Comparison of ENCODE assay signal across 10 mouse cellular contexts in genomic region chr5:131430109-131430508, GRCm38 (mm10).
DNase-seq lines count a peak whose midpoint lies in the region; ATAC-seq and TF ChIP-seq lines count a peak whose summit lies in the region.
"Had no signal": no experiment of that assay in that cellular context is flagged by ENCODE, and none has a peak within 500 bp of the region (broad histone marks: within the 10 kb centered on the region; RNA-seq: fewer than 3 reads in every experiment).

No protein-coding gene starts in this region.

- no peaks in the 10 kb centered on the region for H3K36me3 ChIP-seq in spleen, adult 2 months (ENCODE audit: control insufficient read depth, insufficient read depth, low read length)
- no peaks in the 10 kb centered on the region for H3K36me3 ChIP-seq in forebrain, postnatal 0 days (ENCODE audit: insufficient read depth)
- no peaks in the 10 kb centered on the region for H3K36me3 ChIP-seq in kidney, embryonic 16.5 days (ENCODE audit: insufficient read depth, low read length)
- no peaks in the 10 kb centered on the region for H3K36me3 ChIP-seq in liver, postnatal 0 days (replicated peaks; ENCODE audit: insufficient read depth, low read length)
- H3K36me3 ChIP-seq: embryonic facial prominence, embryonic 13.5 days; midbrain, embryonic 12.5 days had no signal

- ATAC-seq in forebrain, postnatal 0 days: peak; percentile 36; the same call in 1 of the 2 replicates
- peak; percentile 49; the same call in 1 of the 2 replicates for ATAC-seq in kidney, embryonic 16.5 days (ENCODE audit: low FRiP score, low TSS enrichment)
- no peak for ATAC-seq in liver, postnatal 0 days
- ATAC-seq in inflammation-experienced regulatory T-cells, adult 6 months: no peak

- H3K27ac ChIP-seq in spleen, adult 2 months (ENCODE audit: insufficient read depth, low read length): no peak overlapping the region
- no peak overlapping the region for H3K27ac ChIP-seq in forebrain, postnatal 0 days (ENCODE audit: low read depth, low read length)
- no peak overlapping the region for H3K27ac ChIP-seq in kidney, embryonic 16.5 days (ENCODE audit: low read length)
- H3K27ac ChIP-seq in liver, postnatal 0 days (ENCODE audit: low read depth): no peak overlapping the region
- H3K27ac ChIP-seq: embryonic facial prominence, embryonic 13.5 days; midbrain, embryonic 12.5 days had no signal

- peak; percentile 23; the same call in 1 of the 2 replicates for TF ChIP-seq CTCF in spleen, adult 2 months (IDR thresholded peaks at IDR 0.05; ENCODE audit: extremely low read depth, insufficient read depth, insufficient read length, insufficient replicate concordance)
- peak; percentile 93 for TF ChIP-seq CTCF in forebrain, postnatal 0 days (IDR thresholded peaks at IDR 0.05; ENCODE audit: low read depth)
- TF ChIP-seq CTCF in liver, postnatal 0 days (IDR thresholded peaks at IDR 0.05; ENCODE audit: low read depth): peak; percentile 76

- 26% methylated on average over 8 of the region's 8 CpGs for WGBS in spleen, adult 2 months
- WGBS in forebrain, postnatal 0 days: 28% methylated on average over 8 of the region's 8 CpGs
- 28% methylated on average over 8 of the region's 8 CpGs for WGBS in kidney, embryonic 16.5 days
- 27% methylated on average over 8 of the region's 8 CpGs for WGBS in liver, postnatal 0 days (ENCODE audit: insufficient replicate concordance)

- H3K4me3 ChIP-seq in spleen, adult 2 months (ENCODE audit: extremely low read depth, insufficient read depth, insufficient read length): no peak overlapping the region
- H3K4me3 ChIP-seq in forebrain, postnatal 0 days (ENCODE audit: low read depth, low read length): no peak overlapping the region
- no peak overlapping the region for H3K4me3 ChIP-seq in kidney, embryonic 16.5 days (ENCODE audit: low read length)
- H3K4me3 ChIP-seq in liver, postnatal 0 days (ENCODE audit: low read depth, low read length): no peak overlapping the region
- H3K4me3 ChIP-seq: embryonic facial prominence, embryonic 13.5 days; midbrain, embryonic 12.5 days had no signal

- TF ChIP-seq POLR2A in spleen, adult 2 months (IDR thresholded peaks at IDR 0.05; ENCODE audit: low read depth, low read length): no peak

- no peaks in the 10 kb centered on the region for H3K9me3 ChIP-seq in forebrain, postnatal 0 days (ENCODE audit: low read length)
- 0 out of 2 replicates have a peak, but pooled peaks cover 3% of the 10 kb centered on the region for H3K9me3 ChIP-seq in kidney, embryonic 16.5 days (ENCODE audit: low read length)
- no peaks in the 10 kb centered on the region for H3K9me3 ChIP-seq in liver, postnatal 0 days (ENCODE audit: low read length)
- H3K9me3 ChIP-seq: embryonic facial prominence, embryonic 13.5 days; midbrain, embryonic 12.5 days had no signal

- H3K4me1 ChIP-seq in spleen, adult 2 months (ENCODE audit: control insufficient read depth, insufficient read depth, insufficient read length): no peaks in the 10 kb centered on the region
- no peaks in the 10 kb centered on the region for H3K4me1 ChIP-seq in forebrain, postnatal 0 days (ENCODE audit: insufficient read depth)
- no peaks in the 10 kb centered on the region for H3K4me1 ChIP-seq in kidney, embryonic 16.5 days (ENCODE audit: insufficient read depth, low read length)
- H3K4me1 ChIP-seq in liver, postnatal 0 days (ENCODE audit: insufficient read depth): no peaks in the 10 kb centered on the region
- H3K4me1 ChIP-seq: midbrain, embryonic 12.5 days had no signal

- no peaks in the 10 kb centered on the region for H3K27me3 ChIP-seq in spleen, adult 2 months (ENCODE audit: control insufficient read depth, insufficient read depth, low read length)
- H3K27me3 ChIP-seq in forebrain, postnatal 0 days (ENCODE audit: insufficient read depth, low read length): no peaks in the 10 kb centered on the region
- 0 out of 2 replicates have a peak, but pooled peaks cover 4% of the 10 kb centered on the region for H3K27me3 ChIP-seq in kidney, embryonic 16.5 days (ENCODE audit: insufficient read depth, low read length)
- H3K27me3 ChIP-seq in liver, postnatal 0 days (ENCODE audit: insufficient read depth, low read length): no peaks in the 10 kb centered on the region

- H3K9ac ChIP-seq in forebrain, postnatal 0 days: no peak overlapping the region
- no peak overlapping the region for H3K9ac ChIP-seq in kidney, embryonic 16.5 days (replicated peaks; ENCODE audit: low read length)
- H3K9ac ChIP-seq in liver, postnatal 0 days (replicated peaks): no peak overlapping the region
- H3K9ac ChIP-seq: embryonic facial prominence, embryonic 13.5 days; midbrain, embryonic 12.5 days had no signal

- no peak for TF ChIP-seq EP300 in liver, postnatal 0 days (IDR thresholded peaks at IDR 0.05; ENCODE audit: low read depth)

- DNase-seq in spleen, adult 2 months (ENCODE audit: low read depth in 1 of 2, low spot score in 2 of 2): no peak
- DNase-seq in spleen, postnatal 4 days (ENCODE audit: low spot score in 2 of 2): no peak
- peak; percentile 21 for DNase-seq in c-Kit-positive CD71-positive TER-119-positive erythroid progenitor cells, embryonic 14.5 days (ENCODE audit: low spot score)
- DNase-seq in forebrain, postnatal 0 days: peak; percentile 81
- peak; percentile 46 for DNase-seq in liver, postnatal 0 days
- peak; percentile 38 for DNase-seq in retina, postnatal 7 days (ENCODE audit: low read depth, low spot score)

- no peak overlapping the region for H3K4me2 ChIP-seq in forebrain, postnatal 0 days (ENCODE audit: low read depth)
- no peak overlapping the region for H3K4me2 ChIP-seq in kidney, embryonic 16.5 days (replicated peaks; ENCODE audit: low read depth, low read length)
- H3K4me2 ChIP-seq in liver, postnatal 0 days (ENCODE audit: low read depth, low read length): no peak overlapping the region
- H3K4me2 ChIP-seq: embryonic facial prominence, embryonic 13.5 days; midbrain, embryonic 12.5 days had no signal

Comparison
In these comparisons a context has a peak if more than half of its experiments do, and no peak if none do; other contexts are left out.
1. DNase-seq: peak in c-Kit-positive CD71-positive TER-119-positive erythroid progenitor cells, embryonic 14.5 days (single experiment), forebrain, postnatal 0 days (single experiment), liver, postnatal 0 days (single experiment) and retina, postnatal 7 days (single experiment); none in spleen, adult 2 months (0 of 2) and spleen, postnatal 4 days (0 of 2).
2. CTCF ChIP-seq: peak in every context shown above with its lines; median percentile 93 in forebrain, postnatal 0 days; 76 in liver, postnatal 0 days; 23 in spleen, adult 2 months.
3. ATAC-seq: peak in forebrain, postnatal 0 days (single experiment) and kidney, embryonic 16.5 days (single experiment); none in liver, postnatal 0 days (single experiment) and inflammation-experienced regulatory T-cells, adult 6 months (single experiment).